Mouse (Mus musculus): ENCODE measurements around the gene Myl6b. TPM values are rescaled to one million over a fixed set of nuclear protein-coding genes. Genes with fewer than 3 reads are reported as not detected.
"Not testable (repeated sequence)": the region's sequence is repeated elsewhere in the genome, so short reads cannot be mapped to it uniquely, and the experiment has no call there.

Gene Myl6b
- polyA plus RNA-seq, 1 experiment, result 23.2 TPM

DNA sequence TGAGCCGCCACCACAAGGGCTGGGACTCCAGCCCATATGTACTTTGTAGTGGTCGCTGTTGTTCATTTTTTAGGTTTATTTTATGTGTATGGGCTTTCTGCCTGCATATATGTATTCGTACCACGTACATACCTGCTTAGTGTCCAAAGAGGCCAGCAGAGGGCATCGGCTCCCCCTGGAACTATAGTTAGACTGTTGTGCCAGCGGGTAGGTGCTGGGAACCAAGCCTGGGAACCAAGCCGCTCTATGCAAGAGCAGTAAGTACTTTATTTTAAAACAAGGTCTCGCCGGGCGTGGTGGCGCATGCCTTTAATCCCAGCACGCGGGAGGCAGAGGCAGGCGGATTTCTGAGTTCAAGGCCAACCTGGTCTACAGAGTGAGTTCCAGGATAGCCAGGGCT lies 7.5 kb upstream of the Myl6b start:
- TF ChIP-seq POLR2A (IDR thresholded peaks at IDR 0.05; ENCODE audit: control insufficient read depth, low read depth, low read length) (no peak), CTCF (IDR thresholded peaks at IDR 0.05; ENCODE audit: control insufficient read depth, insufficient read depth, insufficient replicate concordance, low read depth, low read length) (no peak)
- Histone ChIP-seq H3K27ac (ENCODE audit: control insufficient read depth, insufficient read depth, low read depth, low read length) (no peak overlapping the region), H3K4me3 (ENCODE audit: control insufficient read depth, low read depth, low read length) (no peak overlapping the region), H3K36me3 (ENCODE audit: control insufficient read depth, insufficient read depth, low read length) (no peaks in the 10 kb centered on the region; the same call in 1 of the 2 replicates), H3K4me1 (ENCODE audit: control insufficient read depth, insufficient read depth, low read length) (peaks cover 6% of the 10 kb centered on the region), H3K27me3 (ENCODE audit: control insufficient read depth, insufficient read depth, low read length) (no peaks in the 10 kb centered on the region)

DNA sequence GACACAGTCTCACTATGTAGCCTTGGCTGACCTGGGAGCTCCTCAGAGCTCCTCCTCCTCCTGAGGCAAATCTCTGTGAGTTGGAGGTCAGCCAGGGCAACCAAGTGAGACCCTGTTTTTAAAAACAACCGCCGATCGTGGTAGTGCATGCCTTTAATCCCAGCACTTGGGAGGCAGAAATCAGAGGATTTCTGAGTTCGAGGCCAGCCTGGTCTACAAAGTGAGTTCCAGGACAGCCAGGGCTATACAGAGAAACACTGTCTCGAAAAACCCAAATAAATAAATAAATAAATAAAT lies 6.8 kb upstream of the Myl6b start:
- not testable (repeated sequence) for H3K36me3 ChIP-seq (ENCODE audit: control insufficient read depth, insufficient read depth, low read length); H3K27me3 ChIP-seq (ENCODE audit: control insufficient read depth, insufficient read depth, low read length); H3K4me3 ChIP-seq (ENCODE audit: control insufficient read depth, low read depth, low read length); H3K27ac ChIP-seq (ENCODE audit: control insufficient read depth, insufficient read depth, low read depth, low read length); H3K4me1 ChIP-seq (ENCODE audit: control insufficient read depth, insufficient read depth, low read length)

DNA sequence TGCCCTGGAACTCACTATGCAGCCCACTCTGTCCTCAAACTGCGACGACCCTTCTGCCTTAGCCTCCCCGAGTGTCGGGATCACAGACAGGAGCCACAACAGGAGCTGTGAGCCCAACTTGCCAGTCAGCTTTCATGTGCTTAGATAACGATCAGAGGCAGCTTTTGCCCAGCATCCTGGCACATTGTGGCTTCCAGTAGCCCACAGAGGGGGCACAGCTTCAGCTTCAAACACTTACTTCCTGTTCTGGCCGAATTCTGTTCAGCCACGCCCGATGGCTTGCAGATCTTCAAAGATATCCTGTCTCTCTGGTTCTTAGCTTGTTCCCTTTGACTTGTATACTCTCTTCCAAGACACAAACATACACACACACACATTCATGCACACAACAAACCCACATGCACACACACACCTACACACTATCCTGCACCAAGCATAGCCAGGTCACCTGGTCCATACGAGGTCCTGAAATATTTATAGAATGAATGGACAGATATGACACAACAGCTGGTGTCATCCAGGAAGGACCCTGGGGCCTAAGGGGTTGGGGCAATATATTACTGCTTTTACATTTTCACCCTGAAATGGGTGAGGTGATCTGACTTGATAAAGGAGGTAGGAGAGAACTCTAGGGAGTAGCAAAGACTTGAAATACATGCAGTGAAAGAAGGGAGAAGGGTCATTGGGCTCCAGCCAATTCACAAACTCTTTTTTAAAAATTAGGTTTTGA lies 6.3 kb upstream of the Myl6b start:
- Histone ChIP-seq H3K4me1 (ENCODE audit: control insufficient read depth, insufficient read depth, low read length) (peaks cover 6% of the 10 kb centered on the region), H3K36me3 (ENCODE audit: control insufficient read depth, insufficient read depth, low read length) (no peaks in the 10 kb centered on the region; the same call in 1 of the 2 replicates), H3K27me3 (ENCODE audit: control insufficient read depth, insufficient read depth, low read length) (no peaks in the 10 kb centered on the region), H3K27ac (ENCODE audit: control insufficient read depth, insufficient read depth, low read depth, low read length) (0 out of 2 replicates have a peak overlapping the region, but pooled peaks have one; percentile 3), H3K4me3 (ENCODE audit: control insufficient read depth, low read depth, low read length) (no peak overlapping the region)
- TF ChIP-seq CTCF (IDR thresholded peaks at IDR 0.05; ENCODE audit: control insufficient read depth, insufficient read depth, insufficient replicate concordance, low read depth, low read length) (no peak), POLR2A (IDR thresholded peaks at IDR 0.05; ENCODE audit: control insufficient read depth, low read depth, low read length) (no peak)

DNA sequence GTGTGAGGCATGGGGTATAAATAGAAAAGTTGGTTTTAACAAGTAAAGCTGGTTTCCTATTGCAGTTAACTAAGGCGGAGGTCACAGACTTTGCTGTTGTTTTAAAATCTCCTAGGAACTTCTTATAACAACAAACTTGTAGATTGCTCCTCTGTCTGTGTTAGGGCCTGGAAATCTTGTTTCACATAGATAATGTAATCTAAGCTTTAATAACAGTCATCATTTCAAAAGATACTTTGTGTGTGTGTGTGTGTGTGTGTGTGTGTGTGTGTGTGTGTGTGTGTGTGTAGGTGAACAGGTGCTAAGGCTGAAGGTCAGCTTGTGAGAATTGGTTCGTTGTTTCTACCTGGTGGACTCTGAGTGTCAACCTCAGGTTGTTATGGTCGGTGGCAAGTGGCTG lies 5.5 kb upstream of the Myl6b start:
- Histone ChIP-seq H3K36me3 (ENCODE audit: control insufficient read depth, insufficient read depth, low read length) (no peaks in the 10 kb centered on the region; the same call in 1 of the 2 replicates), H3K4me1 (ENCODE audit: control insufficient read depth, insufficient read depth, low read length) (peaks cover 11% of the 10 kb centered on the region), H3K4me3 (ENCODE audit: control insufficient read depth, low read depth, low read length) (no peak overlapping the region), H3K27me3 (ENCODE audit: control insufficient read depth, insufficient read depth, low read length) (no peaks in the 10 kb centered on the region), H3K27ac (ENCODE audit: control insufficient read depth, insufficient read depth, low read depth, low read length) (no peak overlapping the region; the same call in 1 of the 2 replicates)
- no peak for TF ChIP-seq CTCF (IDR thresholded peaks at IDR 0.05; ENCODE audit: control insufficient read depth, insufficient read depth, insufficient replicate concordance, low read depth, low read length)
- TF ChIP-seq POLR2A (IDR thresholded peaks at IDR 0.05; ENCODE audit: control insufficient read depth, low read depth, low read length), result no peak

DNA sequence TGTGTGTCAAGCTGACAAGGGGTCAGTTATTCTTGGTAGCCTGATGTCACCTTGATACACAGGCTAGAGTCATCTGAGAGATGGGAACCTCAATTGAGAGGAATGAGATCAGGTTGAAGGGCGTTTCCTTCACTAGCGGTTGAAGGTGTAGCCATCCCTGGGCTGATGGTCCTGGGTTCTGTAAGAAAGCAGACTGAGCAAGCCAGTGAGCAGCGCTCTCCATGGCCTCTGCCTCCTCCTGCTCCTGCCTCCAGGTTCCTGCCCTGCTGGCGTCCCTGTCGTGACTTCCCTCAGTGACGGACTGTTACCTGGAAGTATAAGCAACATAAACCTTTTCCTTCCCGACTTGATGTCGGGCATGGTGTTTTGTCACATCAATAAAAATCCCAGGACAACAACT lies 5.0 kb upstream of the Myl6b start:
- Histone ChIP-seq H3K36me3 (ENCODE audit: control insufficient read depth, insufficient read depth, low read length) (no peaks in the 10 kb centered on the region; the same call in 1 of the 2 replicates), H3K4me1 (ENCODE audit: control insufficient read depth, insufficient read depth, low read length) (peaks cover 11% of the 10 kb centered on the region), H3K4me3 (ENCODE audit: control insufficient read depth, low read depth, low read length) (no peak overlapping the region), H3K27ac (ENCODE audit: control insufficient read depth, insufficient read depth, low read depth, low read length) (no peak overlapping the region), H3K27me3 (ENCODE audit: control insufficient read depth, insufficient read depth, low read length) (no peaks in the 10 kb centered on the region)
- TF ChIP-seq CTCF (IDR thresholded peaks at IDR 0.05; ENCODE audit: control insufficient read depth, insufficient read depth, insufficient replicate concordance, low read depth, low read length) (no peak), POLR2A (IDR thresholded peaks at IDR 0.05; ENCODE audit: control insufficient read depth, low read depth, low read length) (no peak)

DNA sequence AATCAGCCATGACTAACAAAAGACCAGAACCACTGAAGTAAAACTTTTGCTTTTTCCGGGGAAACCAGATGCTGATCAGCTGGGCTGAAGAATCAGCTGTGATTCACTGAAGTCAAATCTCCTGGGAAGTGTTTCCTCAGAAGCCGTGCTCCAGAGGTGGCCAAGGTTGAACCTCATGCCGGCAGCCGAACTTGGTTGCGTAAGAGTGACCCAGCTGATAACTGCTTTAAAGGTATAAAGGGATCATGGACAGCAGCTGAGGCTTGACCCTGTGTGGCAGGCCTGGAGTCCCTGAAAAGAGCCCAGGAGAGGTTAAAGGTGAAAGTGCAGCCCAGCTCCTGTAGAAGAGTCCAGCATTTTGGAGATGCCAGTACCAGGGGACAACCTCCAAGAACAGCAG lies 3.9 kb upstream of the Myl6b start:
- no peak overlapping the region for H3K27ac ChIP-seq (ENCODE audit: control insufficient read depth, insufficient read depth, low read depth, low read length)
- no peak overlapping the region for H3K4me3 ChIP-seq (ENCODE audit: control insufficient read depth, low read depth, low read length)
- peaks cover 13% of the 10 kb centered on the region for H3K4me1 ChIP-seq (ENCODE audit: control insufficient read depth, insufficient read depth, low read length)
- H3K27me3 ChIP-seq (ENCODE audit: control insufficient read depth, insufficient read depth, low read length), result no peaks in the 10 kb centered on the region
- TF ChIP-seq POLR2A (IDR thresholded peaks at IDR 0.05; ENCODE audit: control insufficient read depth, low read depth, low read length) (no peak), CTCF (IDR thresholded peaks at IDR 0.05; ENCODE audit: control insufficient read depth, insufficient read depth, insufficient replicate concordance, low read depth, low read length) (no peak)
- no peaks in the 10 kb centered on the region; the same call in 1 of the 2 replicates for H3K36me3 ChIP-seq (ENCODE audit: control insufficient read depth, insufficient read depth, low read length)

DNA sequence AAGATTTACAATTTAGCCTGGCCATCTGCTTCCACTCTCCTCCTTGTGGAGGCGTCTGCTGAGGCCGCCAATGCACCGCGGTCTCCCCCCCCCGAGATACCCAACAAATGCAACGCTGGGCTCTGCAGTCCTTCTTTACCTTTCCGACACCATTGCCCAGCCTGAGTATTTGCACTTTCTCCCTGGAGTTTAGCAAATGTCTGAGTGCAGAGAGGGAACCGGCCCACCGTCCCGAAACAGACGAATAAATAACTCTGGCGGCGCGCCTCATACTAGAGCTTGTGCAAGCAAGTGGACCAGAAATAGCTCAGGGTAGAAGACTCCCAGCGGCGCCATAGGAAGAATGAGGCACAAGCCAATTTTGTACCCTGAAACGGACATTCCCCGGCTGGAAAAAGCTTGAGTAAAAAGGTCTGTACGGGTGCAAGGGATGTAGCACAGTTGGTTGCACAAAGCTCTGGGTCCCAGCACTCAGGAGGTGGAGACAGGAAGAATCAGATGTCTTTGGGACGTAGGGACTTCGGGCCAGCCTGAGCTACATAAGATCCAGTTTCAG lies 709 bp upstream of the Myl6b start:
- no peaks in the 10 kb centered on the region; the same call in 1 of the 2 replicates for H3K36me3 ChIP-seq (ENCODE audit: control insufficient read depth, insufficient read depth, low read length)
- H3K4me1 ChIP-seq (ENCODE audit: control insufficient read depth, insufficient read depth, low read length), result peaks cover 26% of the 10 kb centered on the region
- peak overlapping the region; percentile 81 for H3K27ac ChIP-seq (ENCODE audit: control insufficient read depth, insufficient read depth, low read depth, low read length)
- TF ChIP-seq CTCF (IDR thresholded peaks at IDR 0.05; ENCODE audit: control insufficient read depth, insufficient read depth, insufficient replicate concordance, low read depth, low read length), result no peak
- TF ChIP-seq POLR2A (IDR thresholded peaks at IDR 0.05; ENCODE audit: control insufficient read depth, low read depth, low read length), result no peak
- peak overlapping the region; percentile 91 for H3K4me3 ChIP-seq (ENCODE audit: control insufficient read depth, low read depth, low read length)
- no peaks in the 10 kb centered on the region for H3K27me3 ChIP-seq (ENCODE audit: control insufficient read depth, insufficient read depth, low read length)
